Mouse (Mus musculus): Measurements from ENCODE around the gene Cd5.
A peak's percentile ranks its signal among the peaks of the same experiment; 100 is the strongest.

The Cd5 gene

DNA sequence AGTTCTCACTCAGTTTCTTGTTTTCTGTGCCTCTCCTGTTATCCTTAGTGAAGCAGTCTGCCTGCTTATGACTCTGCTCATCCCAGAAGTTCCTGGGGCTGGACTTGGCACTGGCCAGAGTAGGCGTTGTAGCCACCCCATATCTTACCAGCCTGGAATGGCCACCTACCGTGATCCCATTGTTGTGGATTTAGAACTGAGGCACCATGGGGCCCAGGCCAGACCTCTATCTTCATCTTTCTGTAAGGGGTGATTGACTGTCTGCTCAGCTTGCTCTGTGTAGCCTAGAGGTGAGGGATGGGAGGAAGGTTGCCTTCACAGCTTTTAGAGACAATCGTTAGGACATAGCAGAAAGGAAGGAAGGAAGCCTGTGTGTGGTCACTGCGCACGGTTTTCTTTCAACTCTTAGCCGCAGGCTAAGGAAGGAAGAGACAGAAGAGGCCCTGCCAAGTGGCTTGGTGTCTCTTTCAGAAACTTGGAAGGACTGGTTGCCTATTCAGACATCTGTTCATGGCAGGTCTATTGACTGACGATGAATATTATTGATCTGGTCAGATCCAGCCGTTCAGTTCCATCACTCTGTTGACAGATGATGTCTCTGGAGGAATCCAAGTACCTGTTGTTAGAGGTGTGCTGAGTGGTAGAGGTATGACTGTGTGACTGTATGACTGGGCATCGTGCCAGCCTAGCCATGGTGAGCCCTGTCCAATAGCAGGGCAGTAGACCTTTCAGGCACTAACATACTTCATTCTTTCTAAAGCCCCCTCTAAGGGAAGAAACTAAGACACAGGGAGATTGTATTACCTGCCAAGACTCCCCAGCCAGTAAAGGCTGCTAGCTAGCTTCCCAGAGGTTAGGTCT lies 40.4 kb downstream of the Cd5 start:
- DNase-seq, result no peak

DNA sequence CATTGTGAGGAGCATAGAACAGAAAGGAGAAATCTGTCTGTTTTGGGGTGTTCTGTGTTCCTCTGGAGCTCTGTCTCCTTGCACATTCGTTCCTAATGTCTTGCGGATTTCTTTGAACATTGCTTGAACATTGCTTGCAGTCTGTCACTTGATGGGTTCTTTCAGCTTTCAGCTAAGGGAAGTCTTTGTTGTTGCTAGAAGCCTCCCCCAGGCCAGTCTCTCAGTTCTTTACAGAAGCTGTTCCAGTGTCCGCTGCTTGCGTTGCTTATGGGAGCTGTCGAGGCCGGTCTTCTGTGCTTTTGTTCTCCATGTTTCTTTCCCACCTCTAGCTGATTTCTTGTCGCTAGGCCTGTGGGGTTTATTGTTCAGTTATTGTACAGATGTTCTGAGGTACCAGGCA lies 43.0 kb downstream of the Cd5 start:
- DNase-seq, result no peak

GRCm38 (mm10) chr19:10693926-10694682 lies 44.7 kb downstream of the Cd5 start:
- DNase-seq, result no peak

- no peak for DNase-seq
Observed at GRCm38 (mm10) chr19:10692361-10692760, 46.4 kb downstream of the Cd5 start.

GRCm38 (mm10) chr19:10691660-10692059 lies 47.1 kb downstream of the Cd5 start:
- DNase-seq, result no peak

- DNase-seq, result peak; percentile 40
Observed at GRCm38 (mm10) chr19:10691121-10691520, 47.7 kb downstream of the Cd5 start.

GRCm38 (mm10) chr19:10690336-10690735 lies 48.5 kb downstream of the Cd5 start:
- peak; percentile 49 for DNase-seq

GRCm38 (mm10) chr19:10689470-10690166 lies 49.2 kb downstream of the Cd5 start:
- peak; percentile 37 for DNase-seq

DNA sequence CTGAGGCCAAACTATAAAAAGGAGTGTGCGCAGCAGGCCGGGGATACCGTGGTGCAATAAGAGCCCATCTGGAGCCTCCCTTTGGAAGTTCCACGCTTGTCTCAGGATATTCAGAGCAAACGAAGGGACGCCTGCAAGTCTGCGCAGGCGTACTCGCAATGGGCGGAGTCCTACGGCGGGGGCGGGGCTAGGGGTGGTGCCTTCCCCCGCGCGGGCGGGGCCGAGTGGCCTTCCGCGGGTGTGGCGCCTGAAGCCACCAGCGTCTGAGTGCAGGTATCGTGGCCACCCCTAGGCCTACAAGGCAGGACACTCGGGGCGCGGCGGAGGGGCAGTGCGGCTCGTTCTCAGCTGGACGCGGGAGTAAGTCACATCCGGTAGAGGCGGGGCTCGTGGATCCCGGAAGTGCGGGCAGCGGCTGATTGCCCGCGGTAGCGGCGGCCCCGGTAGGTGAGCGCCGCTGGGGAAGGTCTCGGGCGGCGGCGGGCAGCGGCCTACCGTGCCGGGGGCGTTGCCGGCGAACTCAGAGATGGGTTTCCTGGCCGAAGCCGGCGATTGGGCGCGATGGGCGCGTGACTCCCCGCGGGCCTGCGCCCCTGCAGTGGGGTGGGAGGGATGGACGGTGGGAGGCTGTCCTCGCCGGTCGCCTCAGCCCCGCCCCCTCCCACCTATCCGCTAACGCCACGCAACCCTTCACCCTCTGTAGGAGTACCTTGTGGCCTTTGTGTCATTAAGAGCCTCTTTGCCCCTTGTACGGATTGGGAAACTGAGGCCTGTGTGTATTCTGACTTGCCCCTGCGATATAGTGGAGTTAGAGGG lies 50.1 kb downstream of the Cd5 start, which contains the start of gene Vps37c:
Gene Vps37c, plus strand, starts transcription at position 199 of the 816 bp plus-strand sequence.
- DNase-seq, result peak; percentile 94

DNA sequence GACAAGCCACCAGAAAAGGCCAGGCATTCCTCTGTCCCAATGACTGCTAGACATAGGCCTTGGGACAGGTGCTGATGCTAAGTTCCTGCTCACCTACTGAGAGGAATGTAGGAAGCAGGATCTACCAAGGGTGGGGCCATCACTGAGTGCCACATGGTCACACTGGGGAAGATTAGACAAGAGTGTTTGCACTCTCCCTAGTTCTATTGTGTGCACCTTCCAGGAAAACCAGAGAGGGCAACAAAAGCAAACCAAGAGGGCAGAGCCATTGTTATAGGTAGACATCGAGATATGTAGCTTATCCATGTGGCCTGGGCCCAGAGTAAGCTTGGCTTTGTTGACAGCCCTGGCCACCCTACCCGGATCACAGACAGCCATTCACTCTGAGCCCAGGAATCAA lies 53.1 kb downstream of the Cd5 start:
- peak; percentile 16 for DNase-seq

DNA sequence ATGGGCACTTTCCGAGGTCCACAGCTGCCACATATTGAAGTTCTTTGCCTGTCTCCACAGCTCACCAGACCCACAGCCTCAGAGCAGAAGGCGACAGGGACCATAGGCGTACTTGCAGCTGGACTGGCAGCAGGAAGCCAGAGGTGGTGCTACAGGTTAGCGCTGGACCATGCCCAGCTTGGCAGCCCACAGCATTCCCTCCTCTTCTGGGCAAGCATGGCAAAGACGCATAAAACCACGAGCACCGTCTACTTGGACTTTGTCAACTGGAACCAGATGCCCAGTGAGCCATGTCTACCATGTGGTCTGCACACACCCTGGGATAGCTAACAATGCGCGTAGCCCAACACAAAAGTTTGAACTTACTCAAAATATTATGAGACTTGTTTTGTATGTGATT lies 53.7 kb downstream of the Cd5 start:
- DNase-seq, result peak; percentile 34

DNA sequence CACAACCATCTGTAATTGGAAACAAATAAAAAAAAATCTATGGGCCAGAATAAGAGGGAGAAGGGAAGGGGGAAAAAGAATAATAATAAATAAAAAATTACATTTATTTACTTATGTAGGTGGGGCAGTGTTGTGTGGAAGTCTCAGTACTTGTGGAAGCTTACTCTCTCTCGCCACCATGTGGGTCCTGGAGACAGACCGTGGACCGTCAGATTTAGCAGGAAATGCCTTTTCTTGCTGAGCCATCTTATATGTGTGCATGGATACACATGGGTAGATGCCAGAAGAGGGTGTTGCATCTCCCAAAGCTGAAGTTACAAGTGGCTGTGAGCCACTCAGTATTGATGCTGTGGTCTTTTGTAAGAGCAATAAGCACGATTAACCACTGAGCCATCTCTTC lies 57.2 kb downstream of the Cd5 start:
- no peak for DNase-seq

DNA sequence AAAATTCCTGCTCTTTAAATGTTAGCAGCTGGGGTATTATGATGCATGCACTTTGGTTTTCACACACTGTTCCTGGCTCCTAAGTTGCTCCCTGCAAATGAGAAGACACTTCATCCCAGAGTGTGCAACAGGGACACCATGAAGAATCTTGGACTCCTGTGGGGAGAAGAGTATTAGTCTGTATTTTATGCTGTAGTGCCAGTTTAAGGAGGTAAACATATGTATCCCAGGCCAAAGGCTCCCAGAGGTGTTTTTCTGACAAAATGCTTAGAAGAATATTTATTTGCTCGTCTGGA lies 60.1 kb downstream of the Cd5 start:
- no peak for DNase-seq

- DNase-seq, result peak; percentile 88
Observed at GRCm38 (mm10) chr19:10677915-10678771, 60.7 kb downstream of the Cd5 start, which contains the start of gene Pga5. Gene Pga5 (minus strand): TSS chr19:10678071.

DNA sequence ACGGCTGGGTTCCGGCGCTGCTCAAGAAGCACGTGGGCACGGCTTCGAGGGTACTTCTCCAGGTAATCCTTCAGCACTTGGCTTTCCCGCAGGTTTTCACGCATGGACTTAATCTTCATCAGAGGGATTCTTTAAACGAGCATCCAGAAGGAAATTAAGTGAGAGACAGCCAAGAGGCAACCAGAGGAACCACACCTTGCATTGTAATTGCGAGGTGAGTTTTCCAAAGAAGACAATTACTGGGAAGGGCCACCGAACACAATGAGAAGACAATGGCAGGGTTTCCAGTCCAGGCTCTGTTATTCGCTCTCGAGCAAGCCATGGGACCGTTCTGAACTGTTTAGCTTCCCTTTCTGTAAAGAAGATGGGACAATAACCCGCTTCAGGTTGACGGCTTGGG lies 62.1 kb downstream of the Cd5 start:
- DNase-seq, result no peak

GRCm38 (mm10) chr19:10673275-10673674 lies 65.5 kb downstream of the Cd5 start:
- DNase-seq, result no peak

DNA sequence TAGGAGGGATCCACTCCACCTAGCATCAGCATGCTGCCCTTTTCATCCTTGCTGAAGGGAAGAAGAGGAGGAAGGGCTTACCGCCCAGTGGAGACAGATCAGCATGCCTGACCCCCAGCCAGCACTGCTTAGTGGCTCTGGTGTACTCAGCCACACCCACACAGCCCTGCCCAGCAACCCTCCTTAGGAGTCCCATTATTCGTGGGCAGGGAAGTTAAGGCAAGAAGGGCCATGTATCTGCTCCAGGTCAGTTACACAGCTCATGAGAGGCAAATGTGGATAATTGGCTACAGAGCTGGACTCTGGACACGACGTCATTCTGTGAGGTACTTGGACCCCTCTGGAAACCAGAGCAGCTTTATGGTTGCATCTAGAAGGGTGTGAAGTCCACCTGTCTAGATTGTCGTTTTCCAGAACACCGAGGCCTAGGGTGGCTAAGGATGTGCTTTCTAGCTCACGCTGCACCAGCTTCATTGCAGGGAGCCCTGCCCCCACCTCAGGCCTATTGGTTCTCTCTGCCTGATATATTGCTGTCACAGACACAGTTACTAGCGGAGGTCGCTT lies 66.9 kb downstream of the Cd5 start:
- DNase-seq, result no peak

DNA sequence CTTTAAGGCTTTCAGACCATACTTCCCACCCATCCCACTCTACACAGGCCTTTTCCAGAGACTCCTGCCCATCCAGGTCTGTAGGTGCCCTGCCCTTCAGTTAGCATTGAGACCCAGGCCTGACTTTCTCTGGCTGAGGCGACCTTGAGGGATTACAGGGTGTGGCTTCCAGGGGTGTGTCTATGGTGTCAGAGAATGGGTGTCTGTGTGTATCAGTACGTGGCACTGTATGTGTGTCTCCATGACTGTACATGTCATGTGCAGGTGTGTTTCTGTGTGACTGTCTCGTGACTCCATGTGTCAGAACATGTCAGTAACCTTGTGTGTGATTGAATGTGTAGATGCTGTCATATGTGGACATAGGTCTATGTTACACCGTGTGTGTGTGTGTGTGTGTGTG lies 67.5 kb downstream of the Cd5 start:
- no peak for DNase-seq
